Mouse (Mus musculus) liver, embryonic 14.5 days (tissue): ENCODE measurements around the gene Slfn8.

Experiments used
- CTCF ChIP-seq: IDR thresholded peaks from 2 replicates; pipeline ENCODE4 v1.5.1; 2016; ENCODE audit warnings: antibody characterized with exemption, low read depth, control low read depth
- EP300 ChIP-seq: IDR thresholded peaks from 2 replicates; pipeline ENCODE4 v1.6.1; 2016; ENCODE audit warnings: antibody characterized with exemption, low read depth

DNA sequence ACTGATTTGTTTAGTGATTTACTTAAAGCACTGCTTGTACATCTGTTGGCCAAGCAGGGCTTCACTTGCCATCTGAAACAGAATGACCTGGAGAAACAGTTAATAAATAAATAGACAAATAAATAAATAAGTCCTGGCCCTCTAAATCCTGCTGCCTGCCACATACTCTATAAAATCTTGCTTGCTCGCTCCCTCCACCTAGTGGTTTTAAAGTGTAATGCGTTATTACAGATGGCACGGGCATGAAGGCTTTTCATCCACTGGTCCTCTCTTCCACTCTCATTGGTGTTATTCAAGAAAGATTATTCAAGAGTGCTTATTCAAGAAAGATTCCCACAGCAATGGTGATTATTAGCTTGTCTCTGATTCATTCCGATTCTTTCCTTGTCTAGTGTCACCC, 61.0 kb downstream of the Slfn8 start:
- peak; percentile 71 for TF ChIP-seq CTCF
- no peak for TF ChIP-seq EP300
